Mouse (Mus musculus): ENCODE results near the gene Btbd9.

Gene Btbd9

GRCm38 (mm10) chr17:30453272-30453671, 123.0 kb downstream of the Btbd9 start:
- no peak for DNase-seq (ENCODE audit: low spot score)

GRCm38 (mm10) chr17:30452363-30452762, 123.9 kb downstream of the Btbd9 start:
- no peak for DNase-seq (ENCODE audit: low spot score)

GRCm38 (mm10) chr17:30448562-30448961, 127.7 kb downstream of the Btbd9 start:
- DNase-seq (ENCODE audit: low spot score), result no peak

GRCm38 (mm10) chr17:30445805-30446441, 130.4 kb downstream of the Btbd9 start:
- DNase-seq (ENCODE audit: low spot score), result no peak

GRCm38 (mm10) chr17:30439702-30440101, 136.6 kb downstream of the Btbd9 start:
- no peak for DNase-seq (ENCODE audit: low spot score)

GRCm38 (mm10) chr17:30438786-30439185, 137.5 kb downstream of the Btbd9 start:
- no peak for DNase-seq (ENCODE audit: low spot score)

- no peak for DNase-seq (ENCODE audit: low spot score)
These were observed 140.2 kb downstream of the Btbd9 start for GRCm38 (mm10) chr17:30436021-30436461.

GRCm38 (mm10) chr17:30435478-30435877, 140.8 kb downstream of the Btbd9 start:
- no peak for DNase-seq (ENCODE audit: low spot score)

GRCm38 (mm10) chr17:30432094-30432493, 144.2 kb downstream of the Btbd9 start:
- no peak for DNase-seq (ENCODE audit: low spot score)

- no peak for DNase-seq (ENCODE audit: low spot score)
These were observed 145.2 kb downstream of the Btbd9 start for GRCm38 (mm10) chr17:30430961-30431640.

- DNase-seq (ENCODE audit: low spot score), result no peak
These were observed 147.6 kb downstream of the Btbd9 start for GRCm38 (mm10) chr17:30428661-30429060.

GRCm38 (mm10) chr17:30423256-30423852, 152.9 kb downstream of the Btbd9 start:
- no peak for DNase-seq (ENCODE audit: low spot score)

GRCm38 (mm10) chr17:30422278-30422677, 154.0 kb downstream of the Btbd9 start:
- DNase-seq (ENCODE audit: low spot score), result no peak

GRCm38 (mm10) chr17:30421256-30421655, 155.0 kb downstream of the Btbd9 start:
- DNase-seq (ENCODE audit: low spot score), result no peak

GRCm38 (mm10) chr17:30419494-30419893, 156.8 kb downstream of the Btbd9 start:
- no peak for DNase-seq (ENCODE audit: low spot score)

GRCm38 (mm10) chr17:30418510-30418909, 157.8 kb downstream of the Btbd9 start:
- no peak for DNase-seq (ENCODE audit: low spot score)

- DNase-seq (ENCODE audit: low spot score), result peak; percentile 24
These were observed 159.2 kb downstream of the Btbd9 start for GRCm38 (mm10) chr17:30417106-30417505.

GRCm38 (mm10) chr17:30415693-30416092, 160.6 kb downstream of the Btbd9 start:
- no peak for DNase-seq (ENCODE audit: low spot score)

GRCm38 (mm10) chr17:30412991-30413390, 163.3 kb downstream of the Btbd9 start:
- DNase-seq (ENCODE audit: low spot score), result no peak

- DNase-seq (ENCODE audit: low spot score), result no peak
These were observed 170.3 kb downstream of the Btbd9 start for GRCm38 (mm10) chr17:30406002-30406401.

GRCm38 (mm10) chr17:30402871-30403270, 173.4 kb downstream of the Btbd9 start:
- no peak for DNase-seq (ENCODE audit: low spot score)

GRCm38 (mm10) chr17:30395261-30395660, 181.0 kb downstream of the Btbd9 start:
- DNase-seq (ENCODE audit: low spot score), result no peak

- no peak for DNase-seq (ENCODE audit: low spot score)
These were observed 184.3 kb downstream of the Btbd9 start for GRCm38 (mm10) chr17:30392031-30392430.
